Mouse (Mus musculus): ENCODE results near the gene Fyb2.

- no peak for TF ChIP-seq CTCF (IDR thresholded peaks at IDR 0.05; ENCODE audit: low read depth)
- TF ChIP-seq EP300 (IDR thresholded peaks at IDR 0.05; ENCODE audit: low read depth) = no peak
These were observed 88.5 kb downstream of the Fyb2 start for GRCm38 (mm10) chr4:105001736-105002135.
